Mouse (Mus musculus): ENCODE results near the gene G430095P16Rik. TPM values are rescaled to one million over a fixed set of nuclear protein-coding genes. Genes with fewer than 3 reads are reported as not detected.
A peak's percentile ranks its signal among the peaks of the same experiment; 100 is the strongest.

Gene G430095P16Rik
- total and polyA plus RNA-seq, 2 experiments from 2014 or later: 1.0 to 3.0 TPM

GRCm38 (mm10) chr8:84745032-84745925 lies 22.5 kb downstream of the G430095P16Rik start:
- H3K4me3 ChIP-seq (ENCODE audit: low read depth, low read length): no peak overlapping the region
- no peak overlapping the region for H3K4me2 ChIP-seq (ENCODE audit: low read depth, low read length)
- H3K9ac ChIP-seq (replicated peaks; ENCODE audit: low read depth, low read length): no peak overlapping the region
- DNase-seq (ENCODE audit: low spot score) (no peak), ATAC-seq (ENCODE audit: insufficient read depth, low read depth) (no peak)
- TF ChIP-seq CTCF (IDR thresholded peaks at IDR 0.05; ENCODE audit: low read depth) (no peak), EP300 (IDR thresholded peaks at IDR 0.05; ENCODE audit: low read depth) (no peak)
- H3K9me3 ChIP-seq (replicated peaks; ENCODE audit: control insufficient read depth, low read length): no peaks in the 10 kb centered on the region
- no peaks in the 10 kb centered on the region for H3K27me3 ChIP-seq (ENCODE audit: control insufficient read depth, insufficient read depth, low read length)
- H3K36me3 ChIP-seq (replicated peaks; ENCODE audit: control insufficient read depth, insufficient read depth, low read length): no peaks in the 10 kb centered on the region
- WGBS: 20% methylated on average over 16 of the region's 17 CpGs
- peak overlapping the region; percentile 82; the same call in 1 of the 2 replicates for H3K27ac ChIP-seq (ENCODE audit: low read depth)
- H3K4me1 ChIP-seq (ENCODE audit: control insufficient read depth, insufficient read depth): peaks cover 46% of the 10 kb centered on the region

GRCm38 (mm10) chr8:84749519-84749918 lies 26.7 kb downstream of the G430095P16Rik start:
- Histone ChIP-seq H3K4me3 (ENCODE audit: low read depth, low read length) (no peak overlapping the region), H3K27ac (ENCODE audit: low read depth) (no peak overlapping the region), H3K4me2 (ENCODE audit: low read depth, low read length) (no peak overlapping the region), H3K9me3 (replicated peaks; ENCODE audit: control insufficient read depth, low read length) (no peaks in the 10 kb centered on the region), H3K4me1 (ENCODE audit: control insufficient read depth, insufficient read depth) (peaks cover 20% of the 10 kb centered on the region), H3K36me3 (replicated peaks; ENCODE audit: control insufficient read depth, insufficient read depth, low read length) (peaks cover 3% of the 10 kb centered on the region; the same call in 1 of the 2 replicates), H3K9ac (replicated peaks; ENCODE audit: low read depth, low read length) (no peak overlapping the region), H3K27me3 (ENCODE audit: control insufficient read depth, insufficient read depth, low read length) (no peaks in the 10 kb centered on the region)
- ATAC-seq (ENCODE audit: insufficient read depth, low read depth) (no peak), DNase-seq (ENCODE audit: low spot score) (no peak)
- WGBS: 77% methylated on average over 16 of the region's 16 CpGs
- TF ChIP-seq EP300 (IDR thresholded peaks at IDR 0.05; ENCODE audit: low read depth) (no peak), CTCF (IDR thresholded peaks at IDR 0.05; ENCODE audit: low read depth) (no peak)

GRCm38 (mm10) chr8:84752734-84753582 lies 30.2 kb downstream of the G430095P16Rik start:
- 0 out of 2 replicates have a peak, but pooled peaks have one; percentile 24 for ATAC-seq (ENCODE audit: insufficient read depth, low read depth)
- Histone ChIP-seq H3K4me1 (ENCODE audit: control insufficient read depth, insufficient read depth) (0 out of 2 replicates have a peak, but pooled peaks cover 9% of the 10 kb centered on the region), H3K36me3 (replicated peaks; ENCODE audit: control insufficient read depth, insufficient read depth, low read length) (peaks cover 9% of the 10 kb centered on the region; the same call in 1 of the 2 replicates), H3K4me2 (ENCODE audit: low read depth, low read length) (no peak overlapping the region), H3K9me3 (replicated peaks; ENCODE audit: control insufficient read depth, low read length) (no peaks in the 10 kb centered on the region), H3K27ac (ENCODE audit: low read depth) (no peak overlapping the region), H3K9ac (replicated peaks; ENCODE audit: low read depth, low read length) (no peak overlapping the region), H3K27me3 (ENCODE audit: control insufficient read depth, insufficient read depth, low read length) (no peaks in the 10 kb centered on the region), H3K4me3 (ENCODE audit: low read depth, low read length) (no peak overlapping the region)
- DNase-seq (ENCODE audit: low spot score): no peak
- TF ChIP-seq CTCF (IDR thresholded peaks at IDR 0.05; ENCODE audit: low read depth): no peak
- TF ChIP-seq EP300 (IDR thresholded peaks at IDR 0.05; ENCODE audit: low read depth): no peak
- WGBS: 76% methylated on average over 6 of the region's 6 CpGs

GRCm38 (mm10) chr8:84757501-84757900 lies 34.7 kb downstream of the G430095P16Rik start:
- Histone ChIP-seq H3K27ac (ENCODE audit: low read depth) (no peak overlapping the region), H3K9me3 (replicated peaks; ENCODE audit: control insufficient read depth, low read length) (no peaks in the 10 kb centered on the region), H3K4me2 (ENCODE audit: low read depth, low read length) (no peak overlapping the region), H3K4me3 (ENCODE audit: low read depth, low read length) (no peak overlapping the region), H3K36me3 (replicated peaks; ENCODE audit: control insufficient read depth, insufficient read depth, low read length) (peaks cover 6% of the 10 kb centered on the region), H3K9ac (replicated peaks; ENCODE audit: low read depth, low read length) (no peak overlapping the region), H3K4me1 (ENCODE audit: control insufficient read depth, insufficient read depth) (no peaks in the 10 kb centered on the region), H3K27me3 (ENCODE audit: control insufficient read depth, insufficient read depth, low read length) (no peaks in the 10 kb centered on the region)
- WGBS: 60% methylated on average over 5 of the region's 5 CpGs
- no peak for ATAC-seq (ENCODE audit: insufficient read depth, low read depth)
- no peak for DNase-seq (ENCODE audit: low spot score)
- TF ChIP-seq CTCF (IDR thresholded peaks at IDR 0.05; ENCODE audit: low read depth) (no peak), EP300 (IDR thresholded peaks at IDR 0.05; ENCODE audit: low read depth) (no peak)

GRCm38 (mm10) chr8:84758308-84758707 lies 35.5 kb downstream of the G430095P16Rik start:
- no peak for ATAC-seq (ENCODE audit: insufficient read depth, low read depth)
- H3K27me3 ChIP-seq (ENCODE audit: control insufficient read depth, insufficient read depth, low read length): no peaks in the 10 kb centered on the region
- no peak overlapping the region for H3K4me3 ChIP-seq (ENCODE audit: low read depth, low read length)
- DNase-seq (ENCODE audit: low spot score): no peak
- no peak overlapping the region for H3K9ac ChIP-seq (replicated peaks; ENCODE audit: low read depth, low read length)
- peaks cover 6% of the 10 kb centered on the region for H3K36me3 ChIP-seq (replicated peaks; ENCODE audit: control insufficient read depth, insufficient read depth, low read length)
- no peaks in the 10 kb centered on the region for H3K4me1 ChIP-seq (ENCODE audit: control insufficient read depth, insufficient read depth)
- no peak overlapping the region for H3K27ac ChIP-seq (ENCODE audit: low read depth)
- no peaks in the 10 kb centered on the region for H3K9me3 ChIP-seq (replicated peaks; ENCODE audit: control insufficient read depth, low read length)
- WGBS: 92% methylated on average over 3 of the region's 3 CpGs
- TF ChIP-seq EP300 (IDR thresholded peaks at IDR 0.05; ENCODE audit: low read depth) (no peak), CTCF (IDR thresholded peaks at IDR 0.05; ENCODE audit: low read depth) (no peak)
- H3K4me2 ChIP-seq (ENCODE audit: low read depth, low read length): no peak overlapping the region
